Comparison of ENCODE assay signal across 19 mouse cellular contexts in the genomic region with DNA sequence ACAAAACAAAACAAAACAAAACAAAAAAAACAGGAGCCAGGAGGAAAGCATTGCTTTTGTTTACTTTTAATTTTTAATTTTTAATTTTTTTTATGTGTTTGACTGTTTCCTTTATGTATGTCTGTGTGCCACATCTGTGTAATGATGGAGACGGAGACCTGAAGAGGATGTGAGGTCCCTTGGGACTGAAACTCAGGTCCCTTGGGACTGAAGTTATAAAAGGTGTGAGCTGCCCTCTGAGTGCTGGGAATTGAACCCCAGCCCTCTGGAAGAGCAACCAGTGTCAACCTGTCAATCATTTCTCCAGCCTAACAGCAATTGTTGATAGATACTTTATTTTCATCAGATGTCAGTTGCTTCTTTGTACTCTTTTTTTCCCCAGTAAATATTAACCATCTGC. TPM values are rescaled to one million over a fixed set of nuclear protein-coding genes. Genes with fewer than 3 reads are reported as not detected.
DNase-seq lines count a peak whose midpoint lies in the region; ATAC-seq lines count a peak whose summit lies in the region.
"Had no signal": no experiment of that assay in that cellular context is flagged by ENCODE, and none has a peak within 500 bp of the region (broad histone marks: within the 10 kb centered on the region; RNA-seq: fewer than 3 reads in every experiment).

No protein-coding gene starts in this region.

- H3K9me3 ChIP-seq in neural tube, embryonic 13.5 days, result no peaks in the 10 kb centered on the region
- no peaks in the 10 kb centered on the region for H3K9me3 ChIP-seq in liver, embryonic 15.5 days (replicated peaks)
- H3K9me3 ChIP-seq: G1E; hindbrain, embryonic 12.5 days; neural tube, embryonic 12.5 days had no signal

- peak; percentile 39 for DNase-seq in cerebellum, adult 9-10 months
- no peak for DNase-seq in cerebellum, adult 11 months
- no peak for DNase-seq in neural tube, embryonic 10.5 days (ENCODE audit: extremely low spot score, low spot score)
- no peak for DNase-seq in yolk sac, embryonic 10.5 days (ENCODE audit: low spot score)
- DNase-seq in gastrocnemius, adult 8-10 months (ENCODE audit: low spot score in 2 of 2), result no peak
- no peak for DNase-seq in adrenal gland, postnatal 4 days (ENCODE audit: low spot score in 2 of 2)
- DNase-seq: adrenal gland, adult 8-10 months; cerebellum, adult 8-10 months; gastrocnemius, postnatal 25 days; right cerebral cortex, adult 18-20 months; right cerebral cortex, postnatal 4 days; thymus, adult 2 months; thymus, postnatal 4 days had no signal

- ATAC-seq in neural tube, embryonic 13.5 days (ENCODE audit: low read depth), result no peak
- ATAC-seq in liver, embryonic 15.5 days (ENCODE audit: insufficient read depth), result no peak

- H3K27me3 ChIP-seq in neural tube, embryonic 13.5 days, result no peaks in the 10 kb centered on the region
- no peaks in the 10 kb centered on the region for H3K27me3 ChIP-seq in liver, embryonic 15.5 days
- H3K27me3 ChIP-seq: hindbrain, embryonic 12.5 days; neural tube, embryonic 12.5 days had no signal

- WGBS in neural tube, embryonic 13.5 days, result 88% methylated on average over 1 of the region's 1 CpGs
- 86% methylated on average over 1 of the region's 1 CpGs for WGBS in liver, embryonic 15.5 days (ENCODE audit: insufficient replicate concordance)

- H3K9ac ChIP-seq in neural tube, embryonic 13.5 days, result no peak overlapping the region
- H3K9ac ChIP-seq in liver, embryonic 15.5 days, result no peak overlapping the region; the same call in 1 of the 2 replicates
- H3K9ac ChIP-seq: hindbrain, embryonic 12.5 days; neural tube, embryonic 12.5 days had no signal

- peaks cover 23% of the 10 kb centered on the region for H3K4me1 ChIP-seq in neural tube, embryonic 13.5 days (replicated peaks)
- peaks cover 65% of the 10 kb centered on the region for H3K4me1 ChIP-seq in liver, embryonic 15.5 days (replicated peaks)

- H3K4me2 ChIP-seq in neural tube, embryonic 13.5 days, result no peak overlapping the region
- peak overlapping the region; percentile 68 for H3K4me2 ChIP-seq in liver, embryonic 15.5 days

- no peak overlapping the region for H3K27ac ChIP-seq in neural tube, embryonic 13.5 days (replicated peaks)
- peak overlapping the region; percentile 98 for H3K27ac ChIP-seq in liver, embryonic 15.5 days (replicated peaks)
- H3K27ac ChIP-seq: macrophage had no signal

- H3K4me3 ChIP-seq in neural tube, embryonic 13.5 days, result 0 out of 2 replicates have a peak overlapping the region, but pooled peaks have one; percentile 97
- H3K4me3 ChIP-seq in liver, embryonic 15.5 days (replicated peaks), result peak overlapping the region; percentile 99

- H3K36me3 ChIP-seq in neural tube, embryonic 13.5 days, result no peaks in the 10 kb centered on the region
- H3K36me3 ChIP-seq in liver, embryonic 15.5 days (replicated peaks), result no peaks in the 10 kb centered on the region
- H3K36me3 ChIP-seq: hindbrain, embryonic 12.5 days; neural tube, embryonic 12.5 days had no signal

RNA-seq across cellular contexts. Expression of a gene that starts 0.8 kb away (rescaled TPM):
- 14.7 and 17.3 TPM in 2 replicates for polyA plus RNA-seq in neural tube, embryonic 13.5 days (2015; fragmentation: Nextera tagmentation; extraction: Ambion mirVana)
- 10.1 and 12.0 TPM in 2 replicates for polyA plus RNA-seq in liver, embryonic 15.5 days (2015; fragmentation: Nextera tagmentation; extraction: Ambion mirVana)
- total RNA-seq in gastrocnemius, adult 8-10 months (2022), result 10 to 100 TPM; 12.3 to 16.7 (median 13.9) TPM
- total RNA-seq in adrenal gland, postnatal 4 days (2021), result 10 to 100 TPM; 25.0 to 32.0 TPM

RNA-seq across cellular contexts. Expression of a gene that starts 14.9 kb away (rescaled TPM):
- 425 and 431 TPM in 2 replicates for polyA plus RNA-seq in neural tube, embryonic 13.5 days (2015; fragmentation: Nextera tagmentation; extraction: Ambion mirVana)
- 294 and 338 TPM in 2 replicates for polyA plus RNA-seq in liver, embryonic 15.5 days (2015; fragmentation: Nextera tagmentation; extraction: Ambion mirVana)
- 100 to 1,000 TPM; 405 to 594 (median 505) TPM for total RNA-seq in gastrocnemius, adult 8-10 months (2022)
- total RNA-seq in adrenal gland, postnatal 4 days (2021), result 1,000 to 10,000 TPM; 1,172 to 1,181 TPM

RNA-seq across cellular contexts. Expression of a gene that starts 28.0 kb away (rescaled TPM):
- polyA plus RNA-seq in neural tube, embryonic 13.5 days (2015; fragmentation: Nextera tagmentation; extraction: Ambion mirVana), result 17.2 and 19.4 TPM in 2 replicates
- polyA plus RNA-seq in liver, embryonic 15.5 days (2015; fragmentation: Nextera tagmentation; extraction: Ambion mirVana), result 9.1 and 9.2 TPM in 2 replicates
- 10 to 100 TPM; 60.1 to 89.9 (median 74.9) TPM for total RNA-seq in gastrocnemius, adult 8-10 months (2022)
- 10 to 100 TPM; 87.4 TPM for total RNA-seq in adrenal gland, postnatal 4 days (2021)
